Mouse (Mus musculus): ENCODE measurements around the gene Hoxc13. TPM values are rescaled to one million over a fixed set of nuclear protein-coding genes. Genes with fewer than 3 reads are reported as not detected.

The Hoxc13 gene
- polyA plus RNA-seq, 1 experiment from 2014 or later: not detected

DNA sequence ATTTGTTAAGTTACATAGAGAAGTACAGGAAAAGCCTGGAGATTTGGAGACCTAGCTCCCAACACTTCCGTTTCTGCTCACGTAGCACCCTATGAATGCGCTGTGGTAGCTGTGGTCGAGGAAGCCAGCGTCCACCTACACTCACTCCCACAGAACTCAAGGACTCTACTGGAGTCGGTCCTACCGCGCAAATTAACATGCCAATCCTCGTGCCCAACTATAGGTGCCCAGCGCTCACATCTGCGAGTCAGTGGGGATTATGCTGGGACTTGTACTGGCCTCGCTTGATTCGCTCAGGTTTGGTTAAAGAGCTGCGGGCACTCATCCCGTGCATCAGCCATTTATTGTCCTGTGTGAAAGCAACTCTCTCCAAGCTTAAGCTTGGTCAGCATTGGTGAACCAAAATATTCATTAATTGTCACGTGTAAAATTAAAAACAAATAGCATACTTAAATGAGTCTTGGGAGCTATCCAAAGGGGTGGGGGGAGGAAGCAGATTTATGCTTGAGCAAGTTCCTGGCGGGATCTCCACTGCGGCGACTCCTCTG lies 7.8 kb upstream of the Hoxc13 start:
- H3K4me2 ChIP-seq: no peak overlapping the region

DNA sequence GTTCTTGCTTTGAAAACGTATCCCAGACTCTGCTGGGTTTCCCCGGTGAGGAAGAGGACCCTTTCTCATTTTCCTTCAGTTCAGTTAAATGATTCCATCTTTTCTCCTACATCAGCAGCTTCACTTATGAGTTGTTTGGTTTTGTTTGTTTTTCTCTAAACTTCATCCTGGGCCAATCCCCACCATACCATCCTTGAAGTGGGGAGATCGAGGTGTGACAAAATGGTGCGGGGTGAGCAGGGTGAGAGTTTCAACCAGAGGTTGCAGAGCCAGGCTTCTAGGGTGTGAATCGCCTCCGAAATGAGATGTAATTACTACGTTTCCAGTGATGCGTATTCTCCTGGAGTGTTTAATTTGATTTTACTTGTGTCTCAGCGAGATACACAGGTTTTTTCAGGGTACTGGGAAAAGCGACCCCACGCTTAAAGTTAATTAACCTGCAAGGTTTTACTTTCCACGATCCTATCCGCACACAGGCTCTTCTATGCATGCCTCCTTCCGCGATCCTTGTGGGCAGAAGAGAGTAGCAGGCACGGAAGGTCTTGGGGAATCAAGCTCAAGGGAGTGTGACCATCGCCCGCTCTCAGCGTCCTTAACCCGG lies 2.8 kb upstream of the Hoxc13 start:
- DNase-seq (no peak), ATAC-seq (ENCODE audit: insufficient read depth) (no peak)
- Histone ChIP-seq H3K36me3 (ENCODE audit: insufficient read depth) (no peaks in the 10 kb centered on the region), H3K9ac (no peak overlapping the region), H3K4me3 (ENCODE audit: low read depth, low read length) (no peak overlapping the region), H3K4me1 (ENCODE audit: insufficient read depth) (no peaks in the 10 kb centered on the region), H3K27ac (ENCODE audit: low read depth) (no peak overlapping the region), H3K4me2 (no peak overlapping the region), H3K9me3 (ENCODE audit: low read depth, low read length) (no peaks in the 10 kb centered on the region), H3K27me3 (ENCODE audit: insufficient read depth, low read length) (peaks cover 100% of the 10 kb centered on the region)
- no peak for TF ChIP-seq CTCF (IDR thresholded peaks at IDR 0.05; ENCODE audit: low read depth)
- WGBS: 1% methylated on average over 20 of the region's 20 CpGs

More for the DNA sequence above, 7.8 kb upstream of the Hoxc13 start:
- 1% methylated on average over 19 of the region's 19 CpGs for WGBS
- Histone ChIP-seq H3K4me3 (ENCODE audit: low read depth, low read length) (no peak overlapping the region), H3K36me3 (ENCODE audit: insufficient read depth) (no peaks in the 10 kb centered on the region), H3K4me1 (ENCODE audit: insufficient read depth) (no peaks in the 10 kb centered on the region), H3K9ac (no peak overlapping the region), H3K9me3 (ENCODE audit: low read depth, low read length) (no peaks in the 10 kb centered on the region), H3K27me3 (ENCODE audit: insufficient read depth, low read length) (peaks cover 98% of the 10 kb centered on the region), H3K27ac (ENCODE audit: low read depth) (no peak overlapping the region)
- ATAC-seq (ENCODE audit: insufficient read depth): no peak
- DNase-seq: no peak
- TF ChIP-seq CTCF (IDR thresholded peaks at IDR 0.05; ENCODE audit: low read depth): no peak

DNA sequence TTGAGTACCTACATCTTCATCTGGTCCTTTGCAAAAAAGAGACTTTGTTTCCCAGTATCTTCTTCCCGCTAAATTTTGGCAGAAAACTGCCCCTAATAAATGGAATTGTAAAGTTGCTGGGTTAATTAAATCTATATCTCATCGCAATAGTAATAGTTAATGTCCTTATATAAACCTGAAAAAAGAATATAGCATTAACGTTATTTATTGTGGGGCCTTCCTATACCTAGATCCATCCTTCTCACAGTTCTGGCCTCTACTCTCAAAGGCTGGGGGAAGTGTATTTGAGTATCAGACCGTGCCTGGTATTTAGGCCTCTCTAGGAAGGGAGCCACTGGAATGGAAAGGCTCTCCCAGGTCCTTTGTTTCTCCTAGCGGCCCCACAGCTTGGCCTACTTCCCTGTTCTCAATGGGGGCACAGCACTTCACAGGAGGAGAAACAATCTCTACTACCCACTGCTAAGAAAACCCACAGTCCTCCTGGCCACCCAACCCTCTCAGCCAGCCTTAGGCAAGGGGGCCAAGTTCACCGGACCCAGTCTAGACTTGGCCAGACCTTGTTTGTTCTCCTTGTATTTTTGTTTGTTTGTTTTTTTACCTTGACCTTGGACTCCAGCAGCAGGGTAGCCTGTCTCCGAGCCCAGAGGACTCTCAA lies 2.2 kb upstream of the Hoxc13 start:
- H3K4me3 ChIP-seq (ENCODE audit: low read depth, low read length): no peak overlapping the region
- no peak overlapping the region for H3K4me2 ChIP-seq
- H3K27ac ChIP-seq (ENCODE audit: low read depth): no peak overlapping the region
- H3K9me3 ChIP-seq (ENCODE audit: low read depth, low read length): no peaks in the 10 kb centered on the region
- H3K4me1 ChIP-seq (ENCODE audit: insufficient read depth): no peaks in the 10 kb centered on the region
- WGBS: 4% methylated on average over 7 of the region's 7 CpGs
- no peaks in the 10 kb centered on the region for H3K36me3 ChIP-seq (ENCODE audit: insufficient read depth)
- no peak for TF ChIP-seq CTCF (IDR thresholded peaks at IDR 0.05; ENCODE audit: low read depth)
- ATAC-seq (ENCODE audit: insufficient read depth) (no peak), DNase-seq (no peak)
- H3K9ac ChIP-seq: no peak overlapping the region
- peaks cover 100% of the 10 kb centered on the region for H3K27me3 ChIP-seq (ENCODE audit: insufficient read depth, low read length)

DNA sequence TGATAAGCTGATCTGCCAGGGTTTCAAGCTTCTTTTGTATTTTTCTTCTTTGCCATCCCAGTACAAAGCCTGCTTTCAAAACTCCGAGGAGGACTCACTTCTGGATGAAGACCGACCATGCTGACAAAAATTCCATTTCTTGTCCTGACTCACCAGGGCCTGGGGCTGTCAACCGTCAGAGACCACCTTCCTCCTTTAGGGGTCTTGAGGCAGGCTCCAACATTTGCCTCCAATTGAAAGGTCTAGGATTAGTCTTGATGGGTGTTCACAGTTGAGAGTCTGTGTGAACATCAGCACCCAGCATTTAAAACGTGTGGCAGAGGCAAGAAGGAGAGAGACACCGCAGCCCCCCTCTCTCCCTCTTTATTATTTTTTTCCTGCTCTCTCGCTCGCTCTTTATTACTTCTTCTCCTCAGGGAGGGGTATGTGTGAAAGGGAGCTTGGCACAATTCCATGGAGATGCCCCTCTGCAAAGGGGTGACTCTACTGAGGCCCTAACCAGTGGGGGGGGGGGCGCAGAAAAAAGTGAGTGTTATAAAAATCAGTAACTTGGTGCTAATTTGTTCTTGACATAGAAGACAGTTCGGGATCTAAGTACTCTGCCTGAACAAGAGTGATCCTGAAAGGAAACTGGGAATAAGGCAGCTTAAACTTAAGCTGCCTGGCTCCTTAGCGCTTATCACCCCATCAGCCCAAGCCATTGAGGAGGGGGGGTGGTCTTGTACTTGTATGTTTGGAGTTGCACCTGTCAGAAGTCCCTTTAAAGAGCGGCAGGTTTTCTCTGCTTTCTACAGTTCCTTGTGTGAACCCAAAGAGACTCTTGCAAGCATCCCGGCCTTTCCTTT lies 1.3 kb upstream of the Hoxc13 start:
- H3K9ac ChIP-seq: no peak overlapping the region
- H3K27ac ChIP-seq (ENCODE audit: low read depth): no peak overlapping the region
- peaks cover 99% of the 10 kb centered on the region for H3K27me3 ChIP-seq (ENCODE audit: insufficient read depth, low read length)
- no peaks in the 10 kb centered on the region for H3K4me1 ChIP-seq (ENCODE audit: insufficient read depth)
- H3K4me3 ChIP-seq (ENCODE audit: low read depth, low read length): no peak overlapping the region
- TF ChIP-seq CTCF (IDR thresholded peaks at IDR 0.05; ENCODE audit: low read depth): no peak
- no peak for ATAC-seq (ENCODE audit: insufficient read depth)
- 6% methylated on average over 12 of the region's 12 CpGs for WGBS
- H3K36me3 ChIP-seq (ENCODE audit: insufficient read depth): no peaks in the 10 kb centered on the region
- H3K9me3 ChIP-seq (ENCODE audit: low read depth, low read length): no peaks in the 10 kb centered on the region
- DNase-seq: no peak
- H3K4me2 ChIP-seq: no peak overlapping the region

DNA sequence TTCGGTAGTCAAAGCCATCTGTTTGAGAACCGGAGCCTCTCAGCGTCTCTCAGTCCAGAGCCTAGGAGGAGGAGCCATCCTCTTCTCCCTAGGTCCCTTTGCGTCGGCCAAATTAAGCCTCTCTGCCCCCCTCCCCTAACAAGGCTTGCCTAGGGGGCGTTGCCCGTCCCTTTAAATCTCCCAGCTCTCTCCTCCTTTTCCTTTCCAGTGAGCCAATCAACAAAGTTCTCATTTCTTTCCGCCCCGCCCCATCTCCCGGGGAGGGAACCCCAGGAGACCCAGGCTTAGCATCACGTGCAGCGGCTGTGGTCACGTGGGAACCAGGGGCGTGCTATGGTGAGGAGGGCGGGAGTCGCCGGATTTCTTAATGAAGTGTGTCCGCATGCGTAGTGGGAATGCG lies 284 bp upstream of the Hoxc13 start:
- Histone ChIP-seq H3K9me3 (ENCODE audit: low read depth, low read length) (no peaks in the 10 kb centered on the region), H3K27ac (ENCODE audit: low read depth) (no peak overlapping the region), H3K27me3 (ENCODE audit: insufficient read depth, low read length) (peaks cover 99% of the 10 kb centered on the region), H3K4me1 (ENCODE audit: insufficient read depth) (no peaks in the 10 kb centered on the region), H3K4me3 (ENCODE audit: low read depth, low read length) (peak overlapping the region; percentile 13; the same call in 1 of the 2 replicates), H3K4me2 (peak overlapping the region; percentile 46; the same call in 1 of the 2 replicates), H3K9ac (no peak overlapping the region), H3K36me3 (ENCODE audit: insufficient read depth) (no peaks in the 10 kb centered on the region)
- under 1% methylated on average over 20 of the region's 20 CpGs for WGBS
- peak; percentile 80 for DNase-seq
- ATAC-seq (ENCODE audit: insufficient read depth): peak; percentile 88
- TF ChIP-seq CTCF (IDR thresholded peaks at IDR 0.05; ENCODE audit: low read depth): no peak

DNA sequence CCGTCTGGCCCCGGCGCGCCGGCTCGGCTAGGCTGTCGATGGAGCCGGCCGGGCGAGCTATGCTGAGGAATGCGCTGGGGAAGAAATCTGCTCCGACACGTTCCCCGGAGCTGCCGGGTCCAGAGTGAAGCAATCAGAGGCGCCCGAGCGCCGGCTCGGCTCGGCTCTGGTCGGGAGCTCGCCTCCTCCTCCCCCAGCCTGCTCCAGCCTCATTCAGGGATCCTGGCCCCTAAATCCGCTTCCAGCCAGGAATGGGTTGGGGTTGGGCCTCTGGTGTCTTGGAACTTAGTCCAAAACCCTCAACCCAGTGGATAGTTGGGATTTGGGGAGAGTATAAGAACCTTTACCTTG lies 1.1 kb downstream of the Hoxc13 start:
- H3K4me3 ChIP-seq (ENCODE audit: low read depth, low read length): 0 out of 2 replicates have a peak overlapping the region, but pooled peaks have one; percentile 5
- H3K9ac ChIP-seq: no peak overlapping the region
- H3K27me3 ChIP-seq (ENCODE audit: insufficient read depth, low read length): peaks cover 99% of the 10 kb centered on the region
- no peaks in the 10 kb centered on the region for H3K4me1 ChIP-seq (ENCODE audit: insufficient read depth)
- WGBS: under 1% methylated on average over 24 of the region's 24 CpGs
- peak; percentile 62 for DNase-seq
- H3K9me3 ChIP-seq (ENCODE audit: low read depth, low read length): no peaks in the 10 kb centered on the region
- H3K4me2 ChIP-seq: no peak overlapping the region
- H3K36me3 ChIP-seq (ENCODE audit: insufficient read depth): no peaks in the 10 kb centered on the region
- peak; percentile 56 for ATAC-seq (ENCODE audit: insufficient read depth)
- H3K27ac ChIP-seq (ENCODE audit: low read depth): no peak overlapping the region
- no peak for TF ChIP-seq CTCF (IDR thresholded peaks at IDR 0.05; ENCODE audit: low read depth)

Measured in lung, embryonic 14.5 days (tissue).